Mouse (Mus musculus) C2C12 (cell line): ENCODE data around the gene Hoxb7.

Experiments used
- CEBPB ChIP-seq: IDR thresholded peaks from one replicate; pipeline ENCODE4 v1.6.1; 2011; ENCODE audit warnings: low read depth, mild to moderate bottlenecking, control low read depth, moderate library complexity
- CTCF ChIP-seq: IDR thresholded peaks from one replicate; pipeline ENCODE4 v1.5.1; 2011; ENCODE audit not compliant: control insufficient read depth, insufficient read depth, insufficient read length
- FOSL1 ChIP-seq: IDR thresholded peaks from one replicate; pipeline ENCODE4 v1.8.0; 2011; ENCODE audit warnings: mild to moderate bottlenecking, low read length; ENCODE audit not compliant: poor library complexity, insufficient read depth, severe bottlenecking
- MAX ChIP-seq: IDR thresholded peaks from one replicate; pipeline ENCODE4 v1.6.1; 2011; ENCODE audit warnings: mild to moderate bottlenecking, control low read depth
- MYOD1 ChIP-seq: IDR thresholded peaks from one replicate; pipeline ENCODE4 v1.6.1; 2011; ENCODE audit warnings: low read depth; ENCODE audit not compliant: control insufficient read depth, insufficient read length
- MYOG ChIP-seq: IDR thresholded peaks from one replicate; pipeline ENCODE4 v1.6.1; 2011; ENCODE audit not compliant: control insufficient read depth, insufficient read length; ENCODE audit errors: extremely low read depth
- USF1 ChIP-seq: IDR thresholded peaks from one replicate; pipeline ENCODE4 v1.6.1; 2011; ENCODE audit warnings: low read depth, mild to moderate bottlenecking, control low read depth, moderate library complexity

GRCm38 (mm10) chr11:96302381-96303150, 16.1 kb downstream of the Hoxb7 start:
- TF ChIP-seq CTCF (no peak), MAX (no peak), USF1 (no peak), CEBPB (no peak), FOSL1 (no peak), MYOG (no peak), MYOD1 (no peak)
